Mouse (Mus musculus) heart, adult 2 months (tissue): ENCODE data around the gene Tex45.

Experiments
- CTCF ChIP-seq: fragments of 200-600 bp; IDR thresholded peaks from 2 replicates; pipeline ENCODE4 v1.8.1; 2022; ENCODE audit warnings: antibody characterized with exemption, mild to moderate bottlenecking, moderate library complexity
- EP300 ChIP-seq: fragments of 200-500 bp; IDR thresholded peaks from 2 replicates; pipeline ENCODE4 v1.6.1; 2011; ENCODE audit warnings: low read depth, low read length, control low read depth; ENCODE audit not compliant: insufficient read depth
- POLR2A ChIP-seq: fragments of 200-500 bp; IDR thresholded peaks from 2 replicates; pipeline ENCODE4 v1.6.1; 2011; ENCODE audit warnings: mild to moderate bottlenecking, low read depth, low read length, control low read depth; ENCODE audit not compliant: insufficient read depth

DNA sequence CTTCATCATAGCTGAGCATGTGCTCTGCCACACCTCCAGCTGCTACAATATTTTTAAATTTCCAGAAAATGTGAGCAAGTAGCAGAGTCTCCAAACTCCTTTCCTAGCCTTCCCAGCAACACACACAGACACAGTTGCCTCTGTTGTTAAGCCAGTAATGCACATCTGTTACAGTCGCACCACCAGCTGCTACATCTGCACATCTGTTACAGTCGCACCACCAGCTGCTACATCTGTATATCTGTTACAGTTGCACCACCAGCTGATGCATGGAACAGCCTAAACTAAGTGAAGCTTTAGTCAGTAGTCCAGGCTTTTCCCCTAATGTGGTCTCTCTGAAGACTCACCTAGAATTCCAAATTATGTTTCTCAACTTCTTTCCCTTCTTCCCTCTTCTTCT lies 42.2 kb upstream of the Tex45 start:
- no peak for TF ChIP-seq CTCF
- no peak for TF ChIP-seq EP300
- TF ChIP-seq POLR2A = no peak
